Mouse (Mus musculus) myocyte (in vitro differentiated cells): ENCODE results near the gene Ldhc.
A peak's percentile ranks its signal among the peaks of the same experiment; 100 is the strongest.

Experiments used
- CEBPB ChIP-seq: IDR thresholded peaks from 2 replicates; pipeline ENCODE4 v1.6.1; 2011; ENCODE audit warnings: mild to moderate bottlenecking, moderate library complexity; ENCODE audit not compliant: poor library complexity, insufficient read depth, severe bottlenecking
- E2F4 ChIP-seq: IDR thresholded peaks from one replicate; pipeline ENCODE4 v1.6.1; 2011; ENCODE audit warnings: mild to moderate bottlenecking, control low read depth, moderate library complexity; ENCODE audit not compliant: insufficient read depth
- MAX ChIP-seq: IDR thresholded peaks from one replicate; pipeline ENCODE4 v1.6.1; 2011; ENCODE audit warnings: low read depth, mild to moderate bottlenecking, control low read depth
- MYOD1 ChIP-seq, 3 experiments: IDR thresholded peaks; one replicate each; pipeline ENCODE4 v1.6.1; 2011; ENCODE audit warnings: control low read depth in 2 of 3, low read depth in 2 of 3, mild to moderate bottlenecking in 2 of 3, moderate library complexity in 1 of 3; ENCODE audit not compliant: insufficient read length in 2 of 3, control insufficient read depth in 1 of 3
- MYOG ChIP-seq, 3 experiments: IDR thresholded peaks; one replicate each; pipeline ENCODE4 v1.6.1; 2011; ENCODE audit warnings: control low read depth in 2 of 3, low read depth in 2 of 3, mild to moderate bottlenecking in 2 of 3; ENCODE audit not compliant: insufficient read length in 2 of 3, control insufficient read depth in 1 of 3, insufficient read depth in 1 of 3
- POLR2A ChIP-seq: IDR thresholded peaks from one replicate; pipeline ENCODE4 v1.6.1; 2011; ENCODE audit warnings: low read depth, mild to moderate bottlenecking, control low read depth, moderate library complexity; ENCODE audit not compliant: insufficient read length
- POLR2AphosphoS2 ChIP-seq: IDR thresholded peaks from one replicate; pipeline ENCODE4 v1.6.1; 2011; ENCODE audit warnings: low read depth, control low read depth; ENCODE audit not compliant: insufficient read length
- REST ChIP-seq: IDR thresholded peaks from one replicate; pipeline ENCODE4 v1.6.1; 2011; ENCODE audit warnings: mild to moderate bottlenecking, control low read depth, moderate library complexity; ENCODE audit not compliant: insufficient read depth, insufficient read length
- SRF ChIP-seq: IDR thresholded peaks from one replicate; pipeline ENCODE4 v1.6.1; 2011; ENCODE audit warnings: low read depth; ENCODE audit not compliant: control insufficient read depth, insufficient read length
- TCF12 ChIP-seq: IDR thresholded peaks from one replicate; pipeline ENCODE4 v1.6.1; 2011; ENCODE audit warnings: mild to moderate bottlenecking, control low read depth; ENCODE audit not compliant: poor library complexity, insufficient read depth, severe bottlenecking
- USF1 ChIP-seq: IDR thresholded peaks from one replicate; pipeline ENCODE4 v1.6.1; 2011; ENCODE audit warnings: low read depth, mild to moderate bottlenecking, control low read depth, moderate library complexity

DNA sequence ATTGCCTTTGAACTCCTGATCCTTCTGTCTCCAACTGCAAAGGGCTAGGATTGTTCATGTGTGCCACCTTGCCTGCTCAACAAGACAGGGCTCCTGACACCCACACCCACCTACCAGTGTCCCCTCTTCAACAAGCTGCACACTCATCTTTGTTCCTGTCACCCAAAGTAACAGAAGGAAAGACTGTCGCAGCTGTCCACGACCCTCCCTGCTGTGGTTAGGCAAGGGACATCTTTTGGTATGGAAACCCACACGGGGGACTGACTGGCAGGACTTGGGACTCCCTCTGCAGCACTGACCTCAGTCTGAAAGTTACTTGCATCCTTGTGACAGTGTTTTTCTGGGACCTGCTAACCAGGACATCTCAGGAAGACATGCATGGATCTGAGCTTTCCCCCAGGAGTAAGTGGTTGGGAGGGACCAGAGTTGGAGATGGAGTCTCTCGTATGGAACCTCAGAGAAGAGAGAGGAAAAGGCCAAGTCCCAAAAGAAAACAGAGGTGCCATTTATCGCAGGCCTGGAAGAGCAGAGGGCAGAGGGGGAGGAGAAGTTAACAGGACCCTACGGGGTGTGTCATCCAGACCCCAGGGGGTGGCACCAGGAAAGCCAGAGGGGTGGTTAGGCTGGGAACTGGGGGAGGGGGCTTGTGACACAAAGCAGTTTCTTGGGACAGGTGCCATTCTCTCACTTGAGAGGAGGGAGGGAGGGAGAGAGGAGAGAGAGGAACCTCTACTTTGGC, 20.0 kb upstream of the Ldhc start, which contains the start of gene Ldha:
- no peak for TF ChIP-seq POLR2A
- TF ChIP-seq E2F4: no peak
- TF ChIP-seq MAX: no peak
- no peak for TF ChIP-seq REST
- TF ChIP-seq CEBPB: no peak
- peak in 1 of 3 experiments; percentile 71 for TF ChIP-seq MYOG (IDR thresholded peaks at IDR 0.05; ENCODE audit: control insufficient read depth in 1 of 3, insufficient read depth in 1 of 3, insufficient read length in 2 of 3, low read depth in 2 of 3)
- TF ChIP-seq USF1: no peak
- peak in 2 of 3 experiments; percentile 29 to 60 for TF ChIP-seq MYOD1 (IDR thresholded peaks at IDR 0.05; ENCODE audit: control insufficient read depth in 1 of 3, insufficient read length in 2 of 3, low read depth in 2 of 3)
- no peak for TF ChIP-seq TCF12
- TF ChIP-seq SRF: no peak
- TF ChIP-seq POLR2AphosphoS2: no peak
